Mouse (Mus musculus): ENCODE measurements at regions not wholly inside any gene's neighbourhood (a gene's known extent, or its start where the extent isn't known, plus 50 kb on each side); places are given as distances from the start of the nearest gene placed in this dataset.

GRCm38 (mm10) chr5:62545785-62546184 lies 220.2 kb downstream of the Arap2 start:
- DNase-seq: no peak

GRCm38 (mm10) chr5:62539304-62539703 lies 226.7 kb downstream of the Arap2 start:
- DNase-seq: no peak

GRCm38 (mm10) chr5:62511827-62512226 lies 254.1 kb downstream of the Arap2 start:
- DNase-seq: no peak

GRCm38 (mm10) chr5:62483521-62483920 lies 282.4 kb downstream of the Arap2 start:
- peak in 1 of 2 experiments; percentile 2 for DNase-seq

GRCm38 (mm10) chr5:62480967-62481366 lies 285.0 kb downstream of the Arap2 start:
- no peak for DNase-seq

GRCm38 (mm10) chr5:62473412-62473811 lies 292.5 kb downstream of the Arap2 start:
- DNase-seq: no peak

GRCm38 (mm10) chr5:62466802-62467201 lies 299.2 kb downstream of the Arap2 start:
- DNase-seq: no peak

- DNase-seq: no peak
Observed at GRCm38 (mm10) chr5:62462574-62462973, 303.4 kb downstream of the Arap2 start.
